Mouse (Mus musculus) common myeloid progenitor, adult 5-6 weeks (primary cell): ENCODE data around the gene Rdh11. TPM values are rescaled to one million over a fixed set of nuclear protein-coding genes. Genes with fewer than 3 reads are reported as not detected.
"Not testable (repeated sequence)": the region's sequence is repeated elsewhere in the genome, so short reads cannot be mapped to it uniquely, and the experiment has no call there.

ENCODE experiments used
- ATAC-seq: replicated peaks from 2 replicates; pipeline ENCODE4 v1.8.0; 2016; ENCODE audit warnings: low read depth, mild to moderate bottlenecking, moderate TSS enrichment, inconsistent platforms; ENCODE audit not compliant: poor library complexity, severe bottlenecking
- total RNA-seq: library from RNA; stranded (forward); fragments of 200-1000, 187-1606 nt; gene quantifications from 2 replicates; pipeline ENCODE4 v1.2.3, GENCODE M21; 2017

The Rdh11 gene
- total RNA-seq: 24.7 and 25.1 TPM in 2 replicates

GRCm38 (mm10) chr12:79192193-79192592 is at the start of gene Rdh11:
Gene Rdh11, minus strand, starts transcription at chr12:79192293.
- no peak for ATAC-seq

GRCm38 (mm10) chr12:79235485-79236080 is 43.5 kb upstream of the Rdh11 start:
- ATAC-seq: 0 out of 2 replicates have a peak, but pooled peaks have one; percentile 22

GRCm38 (mm10) chr12:79217511-79217910 is 25.4 kb upstream of the Rdh11 start:
- no peak for ATAC-seq

GRCm38 (mm10) chr12:79211447-79211846 is 19.4 kb upstream of the Rdh11 start:
- ATAC-seq: no peak

GRCm38 (mm10) chr12:79208703-79209464 is 16.8 kb upstream of the Rdh11 start, which contains the start of gene Rdh12:
Gene Rdh12, plus strand, starts transcription at chr12:79208914.
- ATAC-seq: peak; percentile 95

GRCm38 (mm10) chr12:79201882-79202281 is 9.8 kb upstream of the Rdh11 start:
- no peak for ATAC-seq

GRCm38 (mm10) chr12:79197105-79197504 is 5.0 kb upstream of the Rdh11 start:
- ATAC-seq: no peak

GRCm38 (mm10) chr12:79193441-79193840 is 1.3 kb upstream of the Rdh11 start:
- ATAC-seq: peak; percentile 56; the same call in 1 of the 2 replicates

GRCm38 (mm10) chr12:79191701-79192100 is 392 bp downstream of the Rdh11 start:
- peak; percentile 95 for ATAC-seq

- peak; percentile 89 for ATAC-seq
Measured at GRCm38 (mm10) chr12:79190931-79191673, 991 bp downstream of the Rdh11 start.

GRCm38 (mm10) chr12:79185160-79185559 is 6.9 kb downstream of the Rdh11 start:
- not testable (repeated sequence) for ATAC-seq

GRCm38 (mm10) chr12:79175998-79176397 is 16.1 kb downstream of the Rdh11 start:
- no peak for ATAC-seq

- no peak for ATAC-seq
Measured at GRCm38 (mm10) chr12:79173721-79174120, 18.4 kb downstream of the Rdh11 start.

GRCm38 (mm10) chr12:79172019-79172941 is 19.8 kb downstream of the Rdh11 start, which contains the start of gene Vti1b:
Gene Vti1b, minus strand, starts transcription at chr12:79172667.
- peak; percentile 97 for ATAC-seq

GRCm38 (mm10) chr12:79171269-79171995 is 20.7 kb downstream of the Rdh11 start:
- no peak for ATAC-seq

- no peak for ATAC-seq
Measured at GRCm38 (mm10) chr12:79170421-79170820, 21.7 kb downstream of the Rdh11 start.

- ATAC-seq: no peak
Measured at GRCm38 (mm10) chr12:79169173-79169572, 22.9 kb downstream of the Rdh11 start.

GRCm38 (mm10) chr12:79162876-79163275 is 29.2 kb downstream of the Rdh11 start:
- no peak for ATAC-seq

- no peak for ATAC-seq
Measured at GRCm38 (mm10) chr12:79149653-79150052, 42.4 kb downstream of the Rdh11 start.
